Mouse (Mus musculus): ENCODE measurements around the gene 5330417H12Rik. TPM values are rescaled to one million over a fixed set of nuclear protein-coding genes. Genes with fewer than 3 reads are reported as not detected.

5330417H12Rik gene
- not detected in 2 replicates for polyA plus RNA-seq (2012; rRNA removed)

GRCm38 (mm10) chr7:107625061-107625460 lies at the start of gene 5330417H12Rik:
TSS of gene 5330417H12Rik (minus strand) at chr7:107625161.

GRCm38 (mm10) chr7:107594857-107595402 lies 30.0 kb downstream of the 5330417H12Rik start, which contains the start of gene Ppfibp2:
TSS of gene Ppfibp2 (plus strand) at chr7:107595207.

Other genes with a start within 250 kb of the 5330417H12Rik start
- gene Olfml1, start 57.7 kb downstream of the 5330417H12Rik start, polyA plus RNA-seq (2012; rRNA removed): 0.66 and 0.74 TPM in 2 replicates
- gene Ppfibp2, start 30.0 kb downstream of the 5330417H12Rik start, polyA plus RNA-seq (2012; rRNA removed): 2.5 and 2.6 TPM in 2 replicates
- gene Cyb5r2, start 132.9 kb upstream of the 5330417H12Rik start, polyA plus RNA-seq (2012; rRNA removed): 0.01 and 0.03 TPM in 2 replicates
- not detected in 2 replicates for gene Ovch2, start 176.0 kb upstream of the 5330417H12Rik start, polyA plus RNA-seq (2012; rRNA removed)
- gene Olfr467, start 187.1 kb upstream of the 5330417H12Rik start, polyA plus RNA-seq (2012; rRNA removed): not detected in 2 replicates
- not detected in 2 replicates for gene Olfr469, start 200.4 kb upstream of the 5330417H12Rik start, polyA plus RNA-seq (2012; rRNA removed)
- gene Olfr470, start 222.3 kb upstream of the 5330417H12Rik start, polyA plus RNA-seq (2012; rRNA removed): not detected in 2 replicates

All from liver, embryonic 14 days (tissue).